Mouse (Mus musculus) lung, adult 2 months (tissue): Measurements from ENCODE around the gene Cpm.

Experiments used
- CTCF ChIP-seq: fragments of 200-500 bp; IDR thresholded peaks from 2 replicates; pipeline ENCODE4 v1.5.1; 2011; ENCODE audit warnings: mild to moderate bottlenecking, low read length, control low read depth; ENCODE audit not compliant: insufficient read depth
- POLR2A ChIP-seq: fragments of 200-500 bp; IDR thresholded peaks from 2 replicates; pipeline ENCODE4 v1.6.1; 2011; ENCODE audit warnings: low read depth, mild to moderate bottlenecking, control low read depth, low read length, borderline replicate concordance; ENCODE audit errors: extremely low read depth

DNA sequence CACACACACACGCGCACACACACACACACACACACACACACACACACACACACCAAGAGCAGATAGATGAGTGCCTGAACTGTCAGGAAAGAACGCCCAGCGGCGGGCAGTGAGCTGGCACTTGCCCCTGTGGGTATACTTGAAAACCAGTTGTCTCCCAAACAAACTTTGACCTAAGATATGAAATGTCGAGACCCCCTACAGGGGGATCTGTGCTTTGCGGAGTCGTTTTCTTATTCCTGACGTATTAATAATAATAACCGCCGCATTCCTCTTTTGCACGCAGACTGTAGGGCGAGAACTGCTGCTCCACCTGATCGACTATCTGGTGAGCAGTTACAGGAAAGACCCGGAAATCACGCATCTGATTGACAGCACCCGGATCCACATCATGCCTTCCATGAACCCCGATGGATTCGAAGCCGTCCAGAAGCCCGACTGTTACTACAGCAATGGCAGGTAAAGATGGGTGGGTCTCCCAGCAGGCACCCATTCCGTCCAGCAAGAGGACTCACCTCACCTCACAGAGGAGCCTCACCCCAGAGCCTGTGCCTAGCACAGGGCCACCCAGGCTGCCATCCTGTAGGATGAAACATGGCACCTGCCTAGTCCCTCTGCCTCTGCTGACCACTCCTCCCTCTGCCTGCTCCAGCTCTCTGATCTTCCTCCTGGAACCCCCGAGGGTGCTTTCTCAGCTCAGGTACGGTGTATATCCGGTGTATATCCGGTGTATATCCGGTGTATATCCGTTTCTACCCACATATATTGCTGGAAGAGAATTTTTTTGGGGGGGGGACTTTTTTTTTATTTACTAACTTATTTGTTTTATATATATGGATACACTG, 38.6 kb downstream of the Cpm start:
- no peak for TF ChIP-seq POLR2A
- TF ChIP-seq CTCF = no peak
